Mouse (Mus musculus) adipocyte (in vitro differentiated cells): ENCODE measurements around the gene Agt.

Source experiments
- DNase-seq: peaks from one replicate; pipeline ENCODE4 v3.0.0-alpha.2; 2016; ENCODE audit warnings: low spot score

Gene Agt

DNA sequence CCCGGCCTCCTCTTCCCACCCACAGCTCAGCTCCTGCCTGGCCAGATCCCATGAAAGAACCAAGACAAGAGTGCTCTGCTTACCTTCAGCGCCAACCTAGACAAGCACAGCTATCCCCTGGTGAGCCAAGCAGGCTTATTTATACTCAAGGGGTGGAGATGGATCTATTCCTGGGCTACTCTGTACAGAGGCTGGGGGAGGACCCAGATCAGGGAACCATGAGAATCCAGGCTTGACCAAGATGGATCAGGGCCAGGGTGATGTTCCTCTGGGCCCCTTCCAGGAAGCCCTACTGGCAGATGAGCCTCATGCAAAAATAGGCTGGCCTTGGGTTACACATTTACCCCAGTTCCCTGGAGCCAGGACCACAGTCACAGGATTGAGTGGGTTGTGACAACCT is at the start of gene Agt:
TSS of gene Agt (minus strand) at position 114 of the 400 bp plus-strand sequence.
- DNase-seq = peak; percentile 99

- peak; percentile 61 for DNase-seq
These were observed 48.7 kb upstream of the Agt start for GRCm38 (mm10) chr8:124618252-124618651.

DNA sequence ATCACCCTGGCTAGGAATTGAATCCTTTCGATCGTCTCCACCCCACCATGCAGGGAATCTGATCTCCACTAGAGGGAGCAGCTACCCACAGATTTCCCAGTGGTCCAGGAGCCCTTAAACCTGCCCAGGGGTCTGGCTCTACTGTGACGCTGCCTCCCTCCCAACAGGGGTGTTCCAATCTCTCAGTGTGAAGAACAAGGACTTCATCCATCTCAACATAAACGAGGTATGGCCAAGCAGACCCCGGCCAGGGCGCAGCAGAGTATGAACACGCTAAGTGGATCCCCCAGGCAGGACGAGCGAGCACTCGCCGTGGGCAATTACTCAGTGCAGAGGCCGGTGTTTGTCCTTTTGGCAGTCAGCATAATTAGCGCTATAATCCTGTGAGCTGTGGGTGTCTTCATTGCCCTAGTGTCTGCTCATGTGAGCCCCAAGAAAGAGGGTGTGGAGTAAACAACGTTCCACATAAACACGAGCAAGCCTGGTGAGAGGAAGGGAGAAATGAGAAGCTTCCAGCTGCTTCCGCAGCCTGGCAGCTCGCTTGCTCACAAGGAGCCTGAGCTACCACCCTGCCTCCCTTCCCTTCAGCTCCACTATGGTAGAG is 47.9 kb upstream of the Agt start:
- peak; percentile 67 for DNase-seq

- no peak for DNase-seq
These were observed 44.8 kb upstream of the Agt start for GRCm38 (mm10) chr8:124614325-124614724.

DNA sequence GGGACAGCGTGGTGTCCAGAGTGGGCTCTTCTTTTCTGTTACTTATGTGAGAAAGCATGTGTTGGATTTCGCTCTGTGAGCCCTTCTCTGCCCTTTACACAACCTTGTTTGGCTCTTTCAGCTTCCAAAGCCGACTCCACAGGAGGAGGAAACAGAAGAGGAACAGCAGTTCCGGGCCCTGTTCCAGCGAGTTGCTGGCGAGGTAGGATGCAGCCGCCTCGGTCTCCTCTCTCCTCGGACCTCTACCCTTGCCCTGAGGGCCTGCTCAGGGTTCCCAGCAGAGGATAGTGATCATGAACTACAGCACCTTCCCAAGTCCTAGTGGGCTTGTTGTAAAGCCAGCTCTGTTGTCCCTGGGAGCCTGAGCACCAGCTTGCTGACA is 39.5 kb upstream of the Agt start:
- DNase-seq = no peak

GRCm38 (mm10) chr8:124608239-124608971 is 38.9 kb upstream of the Agt start:
- DNase-seq = peak; percentile 39

DNA sequence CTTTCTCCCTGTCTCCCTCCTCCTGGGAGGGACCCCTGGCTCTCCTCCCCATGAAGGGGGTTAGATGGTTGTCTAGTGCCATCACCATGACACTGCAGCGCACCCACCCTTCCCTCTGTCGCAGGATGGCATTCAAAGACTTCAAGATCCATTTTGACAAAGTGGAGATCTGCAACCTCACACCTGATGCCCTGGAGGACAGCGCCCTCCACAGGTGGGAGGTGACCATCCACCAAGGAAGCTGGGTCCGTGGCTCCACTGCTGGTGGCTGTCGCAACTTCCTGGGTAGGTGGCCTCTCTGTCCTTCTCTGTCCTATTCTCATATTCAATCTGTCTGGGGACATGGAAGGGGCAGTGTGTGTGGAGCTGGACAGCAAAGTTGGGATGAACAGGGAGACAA is 34.6 kb upstream of the Agt start:
- DNase-seq = no peak

- DNase-seq = peak; percentile 92
These were observed 19.9 kb upstream of the Agt start for GRCm38 (mm10) chr8:124589393-124589792.

DNA sequence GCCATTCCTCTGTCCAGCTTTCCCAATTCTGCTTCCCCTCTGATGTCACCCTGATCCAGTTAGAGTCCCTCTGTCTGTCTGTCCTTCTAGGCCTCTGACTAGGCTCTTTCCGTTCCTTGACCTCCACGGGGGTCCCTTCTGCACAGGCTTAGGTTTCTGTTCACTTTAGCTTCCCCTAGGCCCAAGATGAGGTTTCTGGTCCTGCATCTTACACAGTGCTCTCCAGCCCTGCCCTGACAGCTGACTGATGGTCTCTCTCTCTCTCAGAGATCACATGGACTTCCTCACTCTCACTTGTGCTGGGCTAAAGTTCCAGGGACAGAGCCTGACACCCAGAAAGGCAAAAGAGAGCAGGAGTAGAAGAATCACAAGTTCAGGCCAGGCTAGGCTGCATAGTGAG is 17.1 kb upstream of the Agt start:
- peak; percentile 59 for DNase-seq

- DNase-seq = peak; percentile 79
These were observed 16.4 kb upstream of the Agt start for GRCm38 (mm10) chr8:124585718-124586425.

DNA sequence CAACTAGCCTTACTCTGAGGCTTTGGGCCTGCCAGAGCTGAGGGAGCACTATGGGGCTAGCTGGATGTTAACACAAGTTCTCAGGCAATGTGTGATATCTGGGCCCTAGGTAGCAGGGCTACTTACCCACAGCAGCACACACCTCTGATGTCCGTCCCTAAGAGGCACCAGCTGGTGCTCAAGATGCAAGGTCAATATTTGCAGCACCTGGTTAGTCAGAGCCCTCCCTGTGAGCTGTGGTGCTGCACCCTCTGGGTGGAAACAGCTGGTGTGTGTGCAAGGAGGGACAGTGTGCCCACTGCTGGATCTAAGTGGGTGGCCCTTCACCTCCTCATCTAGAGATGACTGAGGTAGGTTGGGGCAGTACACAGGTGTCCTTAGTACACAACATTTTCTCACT is 7.2 kb upstream of the Agt start:
- no peak for DNase-seq

DNA sequence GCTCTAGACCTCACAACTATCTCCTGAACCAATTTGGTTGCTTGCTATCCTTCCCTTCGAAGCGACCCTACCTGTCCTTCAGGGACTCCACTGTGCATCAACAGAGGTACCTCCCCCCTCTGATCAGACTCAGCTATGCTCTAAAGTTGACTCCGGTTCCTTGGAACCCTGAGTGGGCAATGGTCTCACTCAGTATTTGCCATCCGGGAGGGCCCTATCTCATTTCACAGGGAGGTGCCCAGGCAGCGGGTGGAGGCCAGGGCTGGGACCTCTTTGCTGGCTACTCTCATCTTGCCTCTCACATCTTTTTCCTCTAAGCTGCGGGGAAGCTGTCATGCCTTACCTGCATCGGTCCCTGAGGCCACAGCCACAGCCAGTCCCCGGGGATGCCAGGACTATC is 6.3 kb upstream of the Agt start, which contains the start of gene Capn9:
TSS of gene Capn9 (plus strand) at position 301 of the 400 bp plus-strand sequence.
- no peak for DNase-seq

- DNase-seq = peak; percentile 98
These were observed 4.2 kb upstream of the Agt start for GRCm38 (mm10) chr8:124573552-124574340.

- DNase-seq = peak; percentile 46
These were observed 2.9 kb upstream of the Agt start for GRCm38 (mm10) chr8:124572430-124572775.

DNA sequence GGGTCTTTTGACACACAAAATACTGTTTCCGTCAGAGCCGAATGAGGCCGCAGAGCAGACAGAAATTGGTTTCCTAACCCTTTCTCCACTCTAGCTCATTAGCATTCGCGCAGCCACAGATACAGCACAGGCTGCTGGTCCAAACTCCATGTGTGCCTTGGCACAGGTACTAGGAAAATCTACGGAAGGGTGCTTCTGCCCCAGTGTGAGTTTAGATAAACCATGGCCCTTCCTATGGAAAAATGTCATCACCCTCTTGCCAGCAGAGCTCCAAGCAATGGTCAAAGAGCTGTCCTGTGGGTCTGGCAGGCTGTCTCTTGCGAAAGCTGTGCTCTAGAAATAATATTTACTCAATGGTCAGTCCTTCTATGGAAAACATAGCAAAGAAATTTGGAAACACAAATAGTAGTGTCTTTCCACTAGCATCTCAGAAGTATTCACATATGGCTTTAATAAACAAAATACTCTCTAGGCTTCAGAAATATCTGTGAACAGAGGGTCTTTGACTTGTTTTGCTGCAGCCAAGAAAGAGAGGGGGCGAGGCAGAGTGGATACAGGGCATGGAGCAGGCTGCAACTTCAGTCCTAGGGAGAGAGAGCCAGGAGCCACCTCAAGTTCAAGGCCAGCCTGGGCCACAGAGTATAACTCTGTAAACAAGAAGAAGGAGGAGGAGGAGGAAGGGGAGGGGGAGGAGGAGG is 2.4 kb upstream of the Agt start:
- peak; percentile 93 for DNase-seq

GRCm38 (mm10) chr8:124569100-124569499 is 406 bp downstream of the Agt start:
- peak; percentile 69 for DNase-seq

- DNase-seq = peak; percentile 77
These were observed 1.9 kb downstream of the Agt start for GRCm38 (mm10) chr8:124567584-124567983.

DNA sequence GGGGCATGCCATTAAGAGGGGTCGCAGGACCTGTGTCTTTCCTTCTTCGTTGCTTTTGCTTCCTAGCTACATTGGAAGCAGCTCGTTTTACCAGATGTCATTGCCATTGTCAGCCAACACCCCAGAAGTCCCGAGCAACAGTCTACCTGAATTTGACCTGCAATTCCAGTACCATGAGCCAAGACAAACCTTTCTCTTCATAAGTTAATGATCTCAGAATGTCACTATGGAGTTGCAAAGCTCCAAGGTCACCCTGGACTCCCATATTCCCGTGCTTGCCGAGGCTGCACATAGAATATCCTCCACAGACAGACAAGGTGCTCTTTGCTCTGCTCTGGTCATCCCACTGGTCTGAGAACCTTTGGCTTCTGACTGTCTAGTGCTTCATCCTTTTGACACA is 2.4 kb downstream of the Agt start:
- DNase-seq = peak; percentile 32

- DNase-seq = peak; percentile 18
These were observed 12.0 kb downstream of the Agt start for GRCm38 (mm10) chr8:124557476-124557875.

- no peak for DNase-seq
These were observed 12.8 kb downstream of the Agt start for GRCm38 (mm10) chr8:124556658-124557057.

- peak; percentile 46 for DNase-seq
These were observed 13.3 kb downstream of the Agt start for GRCm38 (mm10) chr8:124556164-124556563.
